Mouse (Mus musculus): ENCODE results near the gene Riok1.

Gene Riok1

DNA sequence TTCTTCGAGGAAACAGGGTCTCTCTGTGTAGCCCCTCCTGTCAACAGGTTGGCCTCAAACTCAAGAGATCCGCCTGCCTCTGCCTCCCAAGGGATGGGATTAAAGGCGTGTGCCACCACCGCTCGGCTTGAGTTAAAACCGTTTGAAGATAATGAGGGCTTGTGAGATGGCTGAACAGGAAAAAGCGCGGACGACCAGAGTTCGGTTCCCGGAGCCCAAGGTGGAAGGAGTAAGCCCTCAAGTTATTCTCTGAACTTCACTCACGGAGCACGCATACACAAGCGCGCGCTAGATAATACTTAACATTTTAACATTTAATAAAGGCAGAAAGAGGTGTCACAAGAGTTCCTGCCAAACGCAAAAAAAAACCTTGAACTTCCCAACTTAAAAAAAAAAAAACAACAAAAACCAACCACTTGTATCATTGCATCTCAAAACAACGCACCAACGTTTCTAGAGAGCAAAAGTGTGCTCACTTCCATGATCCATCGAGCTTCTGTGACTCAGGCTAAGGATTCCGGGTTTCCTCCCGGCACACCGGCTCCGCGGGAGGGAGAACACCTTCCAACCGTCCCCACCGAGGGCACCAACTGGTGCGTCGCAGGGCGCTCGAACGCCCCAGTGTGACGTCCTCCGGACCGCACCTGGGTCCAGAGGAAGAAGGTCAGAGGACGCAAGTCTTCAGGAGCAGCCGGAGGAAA lies at the start of gene Riok1:
Gene Riok1, plus strand, starts transcription at position 653 of the 701 bp plus-strand sequence.
- DNase-seq: peak; percentile 4 to 10

GRCm38 (mm10) chr13:37989701-37990100 lies 47.1 kb upstream of the Riok1 start:
- no peak for DNase-seq

DNA sequence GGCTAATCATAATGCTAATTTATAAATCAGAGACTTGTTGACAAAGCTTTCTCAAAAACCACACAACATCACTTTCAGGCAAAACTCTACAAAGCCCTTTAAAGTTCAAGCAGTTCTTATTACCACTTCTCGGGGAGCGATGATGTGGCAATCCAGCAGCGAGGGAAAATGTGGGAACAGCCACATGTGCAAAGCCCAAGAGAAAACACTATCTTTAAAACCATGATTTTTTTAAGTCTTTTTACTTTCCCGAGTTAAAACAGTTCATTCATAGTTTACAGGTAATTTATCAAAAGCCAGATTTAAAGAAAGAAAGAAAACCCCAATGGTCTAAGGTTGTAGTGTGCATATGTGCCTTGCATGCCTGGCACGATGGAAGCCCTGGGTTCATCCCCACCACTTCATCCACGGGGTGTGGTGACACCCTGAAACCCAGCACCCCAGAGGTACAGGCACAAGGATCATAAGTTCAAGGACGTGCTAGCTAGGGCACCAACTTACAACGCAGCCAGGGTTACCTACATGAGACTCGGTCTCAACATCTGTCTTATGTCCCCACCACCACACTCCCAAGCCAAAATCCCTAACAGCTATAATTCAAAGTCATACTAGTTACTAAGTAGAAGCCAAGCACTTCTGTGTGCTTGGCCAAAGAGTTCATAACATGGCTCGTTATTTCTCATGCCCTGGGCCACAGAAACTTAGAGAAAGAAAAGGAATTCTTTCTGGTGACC lies 44.0 kb upstream of the Riok1 start:
- no peak for DNase-seq

- no peak for DNase-seq
These were observed 43.5 kb upstream of the Riok1 start for GRCm38 (mm10) chr13:37993376-37993703.

GRCm38 (mm10) chr13:37993704-37994404 lies 42.9 kb upstream of the Riok1 start, which contains the start of gene Ssr1:
Gene Ssr1 (minus strand): TSS chr13:37994217.
- DNase-seq: peak; percentile 94 to 95

DNA sequence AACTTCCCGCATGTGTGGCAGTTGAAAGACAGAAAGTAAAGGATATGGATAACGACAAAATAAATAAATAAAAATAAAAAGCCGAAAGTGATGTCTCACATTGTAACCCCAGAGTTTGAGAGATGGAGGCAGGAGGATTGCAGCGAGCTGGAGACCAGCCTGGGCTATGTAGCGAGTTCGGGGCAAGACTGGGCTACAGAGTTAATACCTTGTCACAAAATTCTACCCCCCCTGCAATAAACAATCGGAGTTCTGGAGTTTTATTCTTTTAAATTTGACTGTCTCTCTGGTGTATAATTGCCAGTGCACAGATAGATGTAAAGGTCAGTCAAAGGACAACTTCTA lies 42.4 kb upstream of the Riok1 start:
- no peak for DNase-seq

GRCm38 (mm10) chr13:37999713-38000112 lies 37.1 kb upstream of the Riok1 start:
- no peak for DNase-seq

- DNase-seq: no peak
These were observed 34.3 kb upstream of the Riok1 start for GRCm38 (mm10) chr13:38002461-38002860.

DNA sequence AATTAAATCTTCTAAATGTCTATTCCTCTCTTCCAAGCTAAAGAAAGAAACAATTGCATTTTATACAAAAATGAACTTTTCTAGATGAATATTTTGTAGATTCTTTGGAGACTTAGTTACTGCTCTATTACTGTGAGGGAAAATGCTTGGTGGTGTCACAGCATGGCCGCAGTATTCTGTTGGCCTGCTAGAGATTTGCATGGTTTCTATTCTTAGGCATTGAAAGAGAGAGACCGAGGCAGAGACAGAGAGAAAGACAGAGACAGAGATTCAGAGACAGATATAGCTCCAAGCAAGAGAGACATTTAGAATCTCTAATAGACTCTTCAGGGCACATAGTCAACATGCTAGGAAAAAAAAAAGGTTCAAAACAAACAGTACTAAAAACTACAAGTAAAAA lies 28.8 kb upstream of the Riok1 start:
- DNase-seq: no peak

- DNase-seq: no peak
These were observed 26.9 kb upstream of the Riok1 start for GRCm38 (mm10) chr13:38009721-38010408.

DNA sequence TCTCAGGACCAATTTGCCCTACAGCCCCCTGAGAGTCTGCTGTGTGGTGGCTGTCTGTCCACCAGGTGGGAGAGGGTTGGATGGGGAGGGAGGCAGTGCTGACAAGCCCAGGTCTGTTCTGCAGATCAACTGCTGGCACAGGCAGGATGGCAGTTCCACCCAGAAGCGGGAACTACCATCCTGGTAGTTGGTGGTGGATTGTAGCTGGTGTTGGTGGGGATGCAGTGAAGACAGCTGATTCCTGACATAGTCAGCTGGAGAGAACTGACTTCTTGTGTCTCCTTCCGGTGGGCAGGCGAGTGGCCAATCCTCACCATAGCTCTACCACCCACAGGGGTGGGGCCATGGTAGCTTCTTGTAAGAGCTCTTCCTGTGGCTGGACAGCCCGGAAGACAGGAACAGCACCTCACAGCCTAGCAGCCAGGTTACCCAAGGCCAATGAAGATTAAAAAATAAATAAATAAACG lies 26.3 kb upstream of the Riok1 start:
- no peak for DNase-seq

- DNase-seq: no peak
These were observed 24.4 kb upstream of the Riok1 start for GRCm38 (mm10) chr13:38012436-38012835.

DNA sequence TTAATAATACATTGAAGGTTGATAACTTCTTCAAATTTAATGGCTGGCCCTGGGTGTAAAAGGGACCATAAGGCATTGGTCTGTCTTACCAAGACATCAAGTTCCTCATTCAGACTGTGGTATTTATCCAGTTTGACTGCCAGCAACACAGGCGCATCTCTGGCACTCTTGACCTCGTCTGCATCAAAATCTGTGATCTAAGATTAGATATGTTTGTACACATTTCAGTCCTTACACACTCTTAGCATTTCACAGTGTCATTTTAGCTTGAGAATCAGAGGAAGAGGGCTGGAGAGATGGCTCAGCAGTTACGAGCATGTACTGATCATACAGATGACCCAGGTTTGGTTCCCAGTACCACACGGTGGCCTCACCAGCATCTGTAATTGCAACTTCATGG lies 21.2 kb upstream of the Riok1 start:
- DNase-seq: no peak

DNA sequence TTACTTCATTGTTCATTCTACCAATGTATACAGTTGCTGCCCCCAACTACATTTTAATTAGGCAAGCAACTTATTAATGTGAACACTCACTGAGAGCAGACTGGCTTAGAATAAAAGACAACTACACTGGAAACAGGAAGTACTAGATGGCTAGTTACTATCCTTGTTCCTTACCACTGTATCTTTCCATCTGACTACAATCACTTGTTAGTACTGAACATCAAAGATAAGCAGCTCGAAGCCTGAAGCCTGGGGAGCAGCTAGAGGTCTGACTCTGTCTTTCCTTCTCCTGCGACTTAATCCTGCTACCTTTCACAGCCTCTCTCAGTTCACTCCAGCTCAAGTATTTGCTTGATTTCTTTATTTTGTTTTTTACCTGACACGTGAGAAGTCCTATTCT lies 18.0 kb upstream of the Riok1 start:
- DNase-seq: no peak

GRCm38 (mm10) chr13:38025874-38026273 lies 10.9 kb upstream of the Riok1 start:
- DNase-seq: no peak

- no peak for DNase-seq
These were observed 9.1 kb upstream of the Riok1 start for GRCm38 (mm10) chr13:38027618-38028248.

- DNase-seq: no peak
These were observed 8.4 kb upstream of the Riok1 start for GRCm38 (mm10) chr13:38028407-38028806.

GRCm38 (mm10) chr13:38037044-38037687 lies 371 bp downstream of the Riok1 start, which contains the start of gene Cage1:
Gene Cage1 (minus strand): TSS chr13:38037069.
- peak; percentile 96 to 98 for DNase-seq

- DNase-seq: peak in 1 of 2 experiments; percentile 4
These were observed 1.0 kb downstream of the Riok1 start for GRCm38 (mm10) chr13:38037811-38038210.

DNA sequence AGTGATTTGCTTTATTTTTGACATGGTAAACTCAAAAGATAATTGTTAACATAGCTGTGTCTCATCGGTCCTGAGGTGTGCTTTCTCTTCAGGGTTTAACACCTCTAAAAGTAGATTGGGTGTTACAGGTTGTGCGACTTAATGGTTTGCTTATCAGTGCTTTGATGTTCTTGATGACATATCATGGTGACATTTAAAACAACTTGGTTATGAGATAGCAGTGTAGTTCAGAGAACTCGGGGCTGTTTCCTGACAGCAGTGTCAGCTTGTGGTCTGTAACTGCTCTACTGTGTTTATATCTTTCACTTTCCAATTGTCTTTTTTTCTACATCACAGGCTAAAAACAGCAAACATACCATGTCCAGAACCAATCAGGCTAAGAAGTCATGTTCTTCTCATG lies 13.1 kb downstream of the Riok1 start:
- no peak for DNase-seq

GRCm38 (mm10) chr13:38062678-38063077 lies 25.9 kb downstream of the Riok1 start:
- DNase-seq: no peak
